In genomic region chr8:118139928-118140327, GRCm38 (mm10) we compare ENCODE assay signal across 20 mouse cellular contexts.
A peak's percentile ranks its signal among the peaks of the same experiment; 100 is the strongest.
DNase-seq lines count a peak whose midpoint lies in the region; ATAC-seq and TF ChIP-seq lines count a peak whose summit lies in the region.
"Had no signal": no experiment of that assay in that cellular context is flagged by ENCODE, and none has a peak within 500 bp of the region (broad histone marks: within the 10 kb centered on the region; RNA-seq: fewer than 3 reads in every experiment).

No protein-coding gene starts in this region.

- no peak for TF ChIP-seq POLR2A in myocyte (IDR thresholded peaks at IDR 0.05; ENCODE audit: insufficient read length, low read depth)

- H3K27ac ChIP-seq in embryonic facial prominence, embryonic 11.5 days (replicated peaks; ENCODE audit: low read depth, low read length), result no peak overlapping the region
- no peak overlapping the region for H3K27ac ChIP-seq in embryonic facial prominence, embryonic 10.5 days (replicated peaks)
- no peak overlapping the region for H3K27ac ChIP-seq in intestine, embryonic 16.5 days (ENCODE audit: low read length)
- H3K27ac ChIP-seq: forebrain, embryonic 15.5 days; heart, embryonic 10.5 days; heart, embryonic 15.5 days; hindbrain, embryonic 13.5 days; hindbrain, postnatal 0 days had no signal

- no peaks in the 10 kb centered on the region for H3K9me3 ChIP-seq in embryonic facial prominence, embryonic 11.5 days (replicated peaks; ENCODE audit: control insufficient read depth, low read length)
- no peaks in the 10 kb centered on the region for H3K9me3 ChIP-seq in embryonic facial prominence, embryonic 10.5 days
- H3K9me3 ChIP-seq in intestine, embryonic 16.5 days (ENCODE audit: control insufficient read depth, low read length), result no peaks in the 10 kb centered on the region
- H3K9me3 ChIP-seq: forebrain, embryonic 15.5 days; heart, embryonic 10.5 days; heart, embryonic 15.5 days; hindbrain, embryonic 13.5 days had no signal

- no peaks in the 10 kb centered on the region for H3K27me3 ChIP-seq in embryonic facial prominence, embryonic 11.5 days (ENCODE audit: control insufficient read depth, insufficient read depth, low read length)
- H3K27me3 ChIP-seq in embryonic facial prominence, embryonic 10.5 days (replicated peaks; ENCODE audit: low read depth, poor library complexity, severe bottlenecking), result no peaks in the 10 kb centered on the region
- H3K27me3 ChIP-seq in myocyte (ENCODE audit: control insufficient read depth, insufficient read depth, insufficient read length), result no peaks in the 10 kb centered on the region
- H3K27me3 ChIP-seq in intestine, embryonic 16.5 days (replicated peaks; ENCODE audit: control insufficient read depth, insufficient read depth, low read length), result no peaks in the 10 kb centered on the region
- H3K27me3 ChIP-seq: forebrain, embryonic 15.5 days; heart, embryonic 15.5 days; hindbrain, embryonic 13.5 days had no signal

- H3K9ac ChIP-seq in embryonic facial prominence, embryonic 11.5 days (replicated peaks; ENCODE audit: low read length), result no peak overlapping the region
- H3K9ac ChIP-seq in intestine, embryonic 16.5 days (ENCODE audit: low read depth, low read length), result no peak overlapping the region
- H3K9ac ChIP-seq: forebrain, embryonic 15.5 days; heart, embryonic 15.5 days; hindbrain, embryonic 13.5 days had no signal

- H3K4me2 ChIP-seq in embryonic facial prominence, embryonic 11.5 days (ENCODE audit: low read depth, low read length), result no peak overlapping the region
- peak overlapping the region; percentile 46 for H3K4me2 ChIP-seq in myocyte (ENCODE audit: low read depth)
- no peak overlapping the region for H3K4me2 ChIP-seq in intestine, embryonic 16.5 days (ENCODE audit: low read depth, low read length)
- H3K4me2 ChIP-seq: forebrain, embryonic 15.5 days; heart, embryonic 15.5 days; hindbrain, embryonic 13.5 days had no signal

- H3K4me1 ChIP-seq in embryonic facial prominence, embryonic 11.5 days (ENCODE audit: control insufficient read depth, insufficient read depth, low read length), result no peaks in the 10 kb centered on the region
- peaks cover 4% of the 10 kb centered on the region; the same call in 1 of the 2 replicates for H3K4me1 ChIP-seq in embryonic facial prominence, embryonic 10.5 days
- no peaks in the 10 kb centered on the region for H3K4me1 ChIP-seq in intestine, embryonic 16.5 days (ENCODE audit: control insufficient read depth, insufficient read depth, low read length)

- no peak overlapping the region for H3ac ChIP-seq in myocyte (ENCODE audit: control insufficient read depth, insufficient read length)

- no peak overlapping the region for H3K4me3 ChIP-seq in embryonic facial prominence, embryonic 11.5 days (ENCODE audit: low read depth, low read length)
- H3K4me3 ChIP-seq in embryonic facial prominence, embryonic 10.5 days, result no peak overlapping the region
- H3K4me3 ChIP-seq in myocyte, result no peak overlapping the region
- no peak overlapping the region for H3K4me3 ChIP-seq in intestine, embryonic 16.5 days (ENCODE audit: low read length)
- H3K4me3 ChIP-seq: forebrain, embryonic 15.5 days; heart, embryonic 10.5 days; heart, embryonic 15.5 days; hindbrain, embryonic 13.5 days had no signal

- DNase-seq in embryonic facial prominence, embryonic 11.5 days (ENCODE audit: low spot score), result peak; percentile 12
- DNase-seq in embryonic facial prominence, embryonic 10.5 days (ENCODE audit: low spot score), result no peak
- DNase-seq in 3T3-L1 (ENCODE audit: low read depth, low spot score), result peak; percentile 9
- peak; percentile 14 for DNase-seq in adipocyte (ENCODE audit: low spot score)
- DNase-seq: B cell, adult 2 months; cerebellum, adult 11 months; cerebellum, adult 8-10 months; cerebellum, postnatal 14 days; gastrocnemius, postnatal 36 days; heart, adult 18-20 months; heart, postnatal 14 days had no signal

- ATAC-seq in embryonic facial prominence, embryonic 11.5 days (replicated peaks; ENCODE audit: insufficient number of reproducible peaks, low FRiP score, low TSS enrichment, low read depth), result no peak
- no peak for ATAC-seq in intestine, embryonic 16.5 days
- ATAC-seq: CD4-positive, CD25-positive, alpha-beta regulatory T cell, adult 4 months; forebrain, embryonic 15.5 days; hindbrain, postnatal 0 days had no signal

- H3K36me3 ChIP-seq in embryonic facial prominence, embryonic 11.5 days (replicated peaks; ENCODE audit: control insufficient read depth, insufficient read depth, low read depth, low read length), result no peaks in the 10 kb centered on the region
- H3K36me3 ChIP-seq in embryonic facial prominence, embryonic 10.5 days (replicated peaks), result no peaks in the 10 kb centered on the region
- H3K36me3 ChIP-seq in myocyte (ENCODE audit: control insufficient read depth, insufficient read depth), result no peaks in the 10 kb centered on the region
- no peaks in the 10 kb centered on the region for H3K36me3 ChIP-seq in intestine, embryonic 16.5 days (ENCODE audit: control insufficient read depth, insufficient read depth, low read length)
- H3K36me3 ChIP-seq: forebrain, embryonic 15.5 days; G1E; heart, embryonic 10.5 days; heart, embryonic 15.5 days; hindbrain, embryonic 13.5 days had no signal

- WGBS in embryonic facial prominence, embryonic 11.5 days, result 78% methylated on average over 6 of the region's 6 CpGs
- 77% methylated on average over 6 of the region's 6 CpGs for WGBS in embryonic facial prominence, embryonic 10.5 days
- WGBS in intestine, embryonic 16.5 days, result 74% methylated on average over 6 of the region's 6 CpGs

- H3K79me2 ChIP-seq in myocyte (ENCODE audit: control insufficient read depth, insufficient read depth), result no peaks in the 10 kb centered on the region

TF ChIP-seq in myocyte, 11 proteins besides CTCF, POLR2A, EP300 and RAD21:
- no peak for TF ChIP-seq SRF (IDR thresholded peaks at IDR 0.05; ENCODE audit: control insufficient read depth, insufficient read length, low read depth)
- TF ChIP-seq MYOG (IDR thresholded peaks at IDR 0.05; ENCODE audit: control insufficient read depth in 1 of 3, insufficient read depth in 1 of 3, insufficient read length in 2 of 3, low read depth in 2 of 3), result no peak
- TF ChIP-seq POLR2AphosphoS2 (IDR thresholded peaks at IDR 0.05; ENCODE audit: insufficient read length, low read depth), result no peak
- TF ChIP-seq MYOD1 (IDR thresholded peaks at IDR 0.05; ENCODE audit: control insufficient read depth in 1 of 3, insufficient read length in 2 of 3, low read depth in 2 of 3), result no peak
- no peak for TF ChIP-seq MAX (IDR thresholded peaks at IDR 0.05; ENCODE audit: low read depth)
- TF ChIP-seq USF1 (IDR thresholded peaks at IDR 0.05; ENCODE audit: low read depth), result no peak
- no peak for TF ChIP-seq TCF12 (IDR thresholded peaks at IDR 0.05; ENCODE audit: insufficient read depth, poor library complexity, severe bottlenecking)
- peak; percentile 73; the same call in 1 of the 2 replicates for TF ChIP-seq CEBPB (IDR thresholded peaks at IDR 0.05; ENCODE audit: insufficient read depth, poor library complexity, severe bottlenecking)
- no peak for TF ChIP-seq TCF3 (IDR thresholded peaks at IDR 0.05; ENCODE audit: insufficient read length, low read depth)
